Mouse (Mus musculus) gastrocnemius, adult 8-10 months (tissue): ENCODE measurements at regions not wholly inside any gene's neighbourhood (a gene's known extent, or its start where the extent isn't known, plus 50 kb on each side); places are given as distances from the start of the nearest gene placed in this dataset.
A peak's percentile ranks its signal among the peaks of the same experiment; 100 is the strongest.
"Not testable (repeated sequence)": the region's sequence is repeated elsewhere in the genome, so short reads cannot be mapped to it uniquely, and the experiment has no call there.

Experiments used
- DNase-seq, 2 experiments: peaks; one replicate each; pipeline ENCODE4 v3.0.0; 2022; ENCODE audit warnings: low spot score in 2 of 2

- DNase-seq: no peak
Observed at GRCm38 (mm10) chr7:75360874-75361273, 51.8 kb upstream of the Sv2b start.

DNA sequence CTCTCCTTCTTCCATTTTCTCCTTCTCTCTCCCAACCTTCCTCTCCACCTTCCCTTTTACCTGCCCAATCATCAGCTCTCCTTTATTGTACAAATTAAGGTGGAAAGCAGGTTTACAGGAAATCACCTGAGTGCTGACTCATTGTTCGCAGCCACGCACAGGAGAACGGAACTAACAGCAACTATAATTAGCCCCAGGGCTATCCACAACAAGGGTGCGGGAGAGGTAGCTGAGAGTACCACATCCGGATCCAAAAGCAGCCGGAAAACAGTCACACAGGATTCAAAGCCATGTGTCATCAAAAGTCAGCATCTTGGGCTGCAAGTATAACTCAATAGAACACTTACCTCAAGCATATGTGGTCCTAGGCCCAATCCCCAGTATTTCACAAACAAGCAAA lies 53.5 kb upstream of the Sv2b start:
- no peak for DNase-seq

GRCm38 (mm10) chr7:75365480-75365879 lies 56.4 kb upstream of the Sv2b start:
- no peak for DNase-seq

DNA sequence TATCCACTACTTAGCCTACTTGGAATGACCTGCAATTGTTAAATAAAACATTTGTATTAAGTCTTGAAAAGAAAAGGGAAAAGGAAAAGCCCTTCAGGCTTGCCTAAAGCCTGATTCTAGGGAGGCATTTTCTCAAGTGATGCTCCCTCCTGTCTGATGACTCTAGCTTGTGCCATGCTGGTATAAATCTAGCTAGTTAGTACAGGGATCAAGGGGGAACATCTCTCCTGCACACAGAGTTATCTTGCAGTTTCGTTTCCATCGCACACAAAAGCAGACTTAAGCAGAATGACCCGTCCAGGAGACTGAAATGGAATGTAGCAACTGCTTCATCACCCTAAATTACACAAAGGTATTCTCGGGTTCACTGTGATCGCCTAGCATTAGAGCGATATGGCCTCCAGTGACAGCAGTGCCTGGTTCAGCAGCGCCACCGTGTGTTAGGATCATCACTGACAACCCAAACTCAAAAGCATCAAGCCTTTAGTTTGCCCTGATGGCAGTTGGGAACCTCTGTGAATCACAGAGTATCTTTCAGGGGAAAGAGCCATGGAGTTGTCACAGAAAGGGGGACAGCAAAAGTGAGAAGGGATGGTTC lies 57.3 kb upstream of the Sv2b start:
- peak; percentile 44 to 59 for DNase-seq

- no peak for DNase-seq
Observed at GRCm38 (mm10) chr7:75368315-75368714, 59.3 kb upstream of the Sv2b start.

DNA sequence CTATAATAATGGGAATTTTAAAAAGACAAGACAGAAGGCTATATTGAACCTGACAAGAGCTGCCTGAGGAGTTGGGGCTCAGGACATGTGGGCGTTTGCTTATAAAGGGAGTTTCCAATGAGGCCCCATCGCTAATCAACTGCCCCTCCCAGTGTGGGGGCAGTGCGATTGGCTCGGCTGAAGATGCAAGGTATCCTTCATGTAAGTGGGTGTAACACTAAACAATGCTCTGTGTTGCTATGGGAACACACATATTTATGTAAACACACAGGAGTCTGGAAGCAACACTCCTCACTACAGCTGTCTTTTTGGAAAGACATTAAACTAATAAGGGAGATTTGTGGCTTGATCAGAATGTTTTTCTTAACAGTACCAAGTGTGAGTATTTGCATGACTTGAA lies 60.3 kb upstream of the Sv2b start:
- no peak for DNase-seq

GRCm38 (mm10) chr7:75370595-75371519 lies 61.8 kb upstream of the Sv2b start:
- DNase-seq: peak; percentile 34 to 57

DNA sequence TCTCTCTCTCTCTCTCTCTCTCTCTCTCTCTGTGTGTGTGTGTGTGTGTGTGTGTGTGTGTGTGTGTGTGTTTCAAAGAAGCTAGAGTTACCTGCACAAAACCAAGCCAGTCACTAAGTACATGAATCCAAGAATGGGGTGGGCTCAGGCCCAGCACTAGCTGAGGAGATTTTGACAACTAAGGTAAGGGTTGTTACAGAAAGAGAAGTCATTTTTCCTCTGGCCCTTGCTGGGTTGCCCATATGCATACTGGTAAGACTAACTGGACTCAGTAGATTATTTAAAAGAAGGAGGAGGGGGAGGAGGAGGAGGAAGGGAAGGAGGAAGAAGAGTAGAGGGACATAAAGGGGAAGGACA lies 62.4 kb upstream of the Sv2b start:
- no peak for DNase-seq

DNA sequence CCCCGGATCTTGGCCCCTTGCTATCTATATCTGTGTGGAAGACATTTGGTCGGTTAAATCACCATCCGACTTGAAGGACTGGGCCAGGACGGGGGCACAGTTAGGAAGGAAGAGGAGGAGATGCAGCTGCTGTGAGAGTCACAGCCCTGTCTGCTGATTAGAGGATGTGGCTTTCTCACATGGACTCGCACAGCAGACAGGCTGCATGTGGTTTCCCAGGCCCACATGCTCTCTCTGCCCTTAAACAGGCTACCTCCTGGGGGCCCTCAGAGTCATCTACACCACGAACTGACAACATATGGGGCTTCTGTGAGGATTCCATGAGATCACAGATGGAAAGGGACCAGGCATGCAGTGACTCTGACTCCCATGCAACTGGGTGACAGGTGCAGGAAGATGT lies 62.9 kb upstream of the Sv2b start:
- DNase-seq: no peak

- no peak for DNase-seq
Observed at GRCm38 (mm10) chr7:75372892-75373444, 63.9 kb upstream of the Sv2b start.

DNA sequence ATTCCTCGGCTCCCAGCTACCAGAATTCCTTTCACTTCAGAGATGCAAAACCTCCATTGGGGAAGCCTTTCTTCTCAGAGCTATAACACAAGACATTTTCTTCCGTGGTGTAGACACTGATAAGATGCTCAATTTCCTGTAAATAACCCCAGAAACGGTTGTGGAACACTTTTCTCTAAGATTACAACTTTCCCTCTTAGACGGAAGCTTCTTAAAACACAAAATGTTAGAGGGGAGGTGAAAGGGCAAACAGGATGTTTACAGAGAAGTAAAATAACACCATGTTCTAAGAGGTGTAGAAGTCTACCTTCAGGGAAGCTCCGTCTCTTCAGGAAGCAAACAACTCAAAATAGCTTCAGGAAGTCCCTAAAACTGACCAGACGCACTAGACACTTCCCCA lies 65.4 kb upstream of the Sv2b start:
- no peak for DNase-seq

- no peak for DNase-seq
Observed at GRCm38 (mm10) chr7:75379595-75379994, 70.5 kb upstream of the Sv2b start.

- DNase-seq: no peak
Observed at GRCm38 (mm10) chr7:75384506-75384911, 70.8 kb upstream of the Akap13 start.

DNA sequence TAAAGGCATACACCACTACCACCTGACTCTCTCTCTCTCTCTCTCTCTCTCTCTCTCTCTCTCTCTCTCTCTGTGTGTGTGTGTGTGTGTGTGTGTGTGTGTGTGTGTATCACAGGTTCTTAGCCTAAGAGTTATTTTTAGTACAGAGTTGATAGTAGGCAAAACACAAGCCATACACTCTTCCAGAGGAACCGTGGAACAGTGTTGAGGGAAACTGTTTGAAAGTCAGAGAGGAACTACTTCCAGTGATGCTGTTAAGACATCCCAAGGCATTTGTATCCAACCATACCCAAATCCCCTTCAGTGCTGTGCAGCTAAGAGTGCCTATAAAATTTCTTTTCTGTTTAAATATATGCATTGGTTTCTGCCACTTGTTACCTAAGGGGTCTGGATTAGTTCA lies 68.3 kb upstream of the Akap13 start:
- DNase-seq: no peak

GRCm38 (mm10) chr7:75387821-75388431 lies 67.4 kb upstream of the Akap13 start:
- no peak for DNase-seq

GRCm38 (mm10) chr7:75390162-75390561 lies 65.2 kb upstream of the Akap13 start:
- DNase-seq: no peak

DNA sequence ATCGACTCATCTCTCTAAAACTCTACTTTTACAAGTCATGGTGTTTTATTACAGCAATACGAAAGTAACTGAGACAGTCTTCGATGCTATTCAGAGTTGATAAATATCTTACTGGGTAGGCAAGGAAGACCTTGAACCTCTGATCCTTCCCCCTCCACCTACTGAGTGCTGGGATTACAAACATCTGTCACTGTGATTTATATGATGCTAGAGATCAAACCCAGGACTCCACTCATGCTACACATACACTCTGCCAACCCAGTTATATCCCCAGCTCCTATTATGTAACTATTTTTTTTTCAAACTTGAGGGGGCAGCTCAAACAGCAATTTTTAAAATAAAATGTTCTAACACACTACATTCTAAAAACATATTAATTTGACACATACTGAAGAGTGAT lies 62.6 kb upstream of the Akap13 start:
- no peak for DNase-seq

GRCm38 (mm10) chr7:75393466-75393865 lies 61.9 kb upstream of the Akap13 start:
- no peak for DNase-seq

DNA sequence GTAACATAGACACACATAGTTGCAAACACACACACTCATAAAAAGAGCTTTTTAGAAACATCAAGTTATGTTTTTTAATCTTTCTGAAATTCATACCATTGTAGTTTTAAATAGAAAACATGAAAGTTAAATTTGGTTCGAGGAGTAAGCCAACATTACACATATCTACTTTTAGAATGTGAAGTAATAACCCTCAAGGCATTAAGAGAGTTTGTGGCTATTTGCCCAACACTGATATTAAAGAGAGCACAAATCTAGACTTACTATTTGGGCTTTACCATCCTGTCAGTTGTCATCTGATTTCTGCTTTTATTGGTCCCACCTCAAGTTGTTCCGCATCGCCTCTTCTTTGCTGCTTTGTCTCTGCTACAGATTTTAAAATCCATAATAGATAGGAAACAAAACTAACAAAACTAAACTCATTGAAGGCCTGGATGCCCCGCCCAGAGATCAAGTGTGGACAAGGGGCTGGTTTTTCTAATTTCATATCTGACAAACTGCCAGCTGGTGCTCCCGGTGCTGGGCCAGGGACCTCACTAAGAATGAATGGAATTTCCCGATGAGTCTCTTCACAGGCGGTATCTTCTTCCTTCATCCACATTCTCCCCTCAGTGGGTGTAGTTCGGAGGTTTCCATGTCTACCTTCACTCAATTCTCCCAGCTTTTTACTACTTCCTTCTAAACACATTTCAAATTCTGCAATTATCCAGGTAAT lies 60.3 kb upstream of the Akap13 start:
- DNase-seq: no peak

GRCm38 (mm10) chr7:75397559-75397958 lies 57.8 kb upstream of the Akap13 start:
- no peak for DNase-seq

- not testable (repeated sequence) for DNase-seq
Observed at GRCm38 (mm10) chr7:75398480-75398879, 56.9 kb upstream of the Akap13 start.
